Mouse (Mus musculus) heart, postnatal 14 days (tissue): ENCODE measurements at regions not wholly inside any gene's neighbourhood (a gene's known extent, or its start where the extent isn't known, plus 50 kb on each side); places are given as distances from the start of the nearest gene placed in this dataset.

Experiments used
- DNase-seq, 2 experiments: peaks; one replicate each; pipeline ENCODE4 v3.0.0; 2021 to 2022
- intact Hi-C: fragments of 180-260 bp; cut with DNase I; formaldehyde crosslinking; loops from one replicate; pipeline ENCODE4 v1.15.1; 2025

GRCm38 (mm10) chr13:60355707-60356490 is 178.7 kb upstream of the Gas1 start:
- intact Hi-C loops, result no loop called here
- no peak for DNase-seq

GRCm38 (mm10) chr13:60358408-60359060 is 181.4 kb upstream of the Gas1 start:
- peak; percentile 8 to 20 for DNase-seq
- intact Hi-C loops, result no loop called here

- intact Hi-C loops, result no loop called here
- peak in 1 of 2 experiments; percentile 39 for DNase-seq
Measured at GRCm38 (mm10) chr13:60364778-60365672, 187.9 kb upstream of the Gas1 start.

GRCm38 (mm10) chr13:60369216-60369615 is 192.1 kb upstream of the Gas1 start:
- DNase-seq, result no peak
- intact Hi-C loops, result no loop called here

- DNase-seq, result no peak
- intact Hi-C loops, result no loop called here
Measured at GRCm38 (mm10) chr13:60371656-60372055, 194.5 kb upstream of the Gas1 start.

- intact Hi-C loops, result no loop called here
- no peak for DNase-seq
Measured at GRCm38 (mm10) chr13:60376705-60377104, 199.5 kb upstream of the Gas1 start.

- intact Hi-C loops, result no loop called here
- DNase-seq, result no peak
Measured at GRCm38 (mm10) chr13:60382855-60383254, 205.7 kb upstream of the Gas1 start.

- DNase-seq, result no peak
- intact Hi-C loops, result no loop called here
Measured at GRCm38 (mm10) chr13:60398836-60399235, 202.9 kb upstream of the Dapk1 start.

GRCm38 (mm10) chr13:60400764-60401487 is 200.8 kb upstream of the Dapk1 start:
- no peak for DNase-seq

GRCm38 (mm10) chr13:60403471-60403870 is 198.3 kb upstream of the Dapk1 start:
- intact Hi-C loops, result no loop called here
- no peak for DNase-seq

More at GRCm38 (mm10) chr13:60400764-60401487, 200.8 kb upstream of the Dapk1 start:
- intact Hi-C loops, result no loop called here

- no peak for DNase-seq
- intact Hi-C loops, result no loop called here
Measured at GRCm38 (mm10) chr13:60407344-60407743, 194.4 kb upstream of the Dapk1 start.

- DNase-seq, result peak; percentile 56 to 58
- intact Hi-C loops, result no loop called here
Measured at GRCm38 (mm10) chr13:60409706-60410502, 191.8 kb upstream of the Dapk1 start.

GRCm38 (mm10) chr13:60416024-60416423 is 185.7 kb upstream of the Dapk1 start:
- intact Hi-C loops, result no loop called here
- DNase-seq, result no peak

- DNase-seq, result peak in 1 of 2 experiments; percentile 22
- intact Hi-C loops, result no loop called here
Measured at GRCm38 (mm10) chr13:60417015-60417414, 184.7 kb upstream of the Dapk1 start.

GRCm38 (mm10) chr13:60417436-60418158 is 184.2 kb upstream of the Dapk1 start:
- intact Hi-C loops, result no loop called here
- peak; percentile 58 to 67 for DNase-seq

GRCm38 (mm10) chr13:60420386-60420785 is 181.4 kb upstream of the Dapk1 start:
- no peak for DNase-seq
- intact Hi-C loops, result no loop called here

GRCm38 (mm10) chr13:60420842-60421696 is 180.7 kb upstream of the Dapk1 start:
- intact Hi-C loops, result no loop called here
- DNase-seq, result peak; percentile 29 to 55

- intact Hi-C loops, result no loop called here
- no peak for DNase-seq
Measured at GRCm38 (mm10) chr13:60424267-60424666, 177.5 kb upstream of the Dapk1 start.
